Mouse (Mus musculus): Measurements from ENCODE around the gene Plg.

Gene Plg

DNA sequence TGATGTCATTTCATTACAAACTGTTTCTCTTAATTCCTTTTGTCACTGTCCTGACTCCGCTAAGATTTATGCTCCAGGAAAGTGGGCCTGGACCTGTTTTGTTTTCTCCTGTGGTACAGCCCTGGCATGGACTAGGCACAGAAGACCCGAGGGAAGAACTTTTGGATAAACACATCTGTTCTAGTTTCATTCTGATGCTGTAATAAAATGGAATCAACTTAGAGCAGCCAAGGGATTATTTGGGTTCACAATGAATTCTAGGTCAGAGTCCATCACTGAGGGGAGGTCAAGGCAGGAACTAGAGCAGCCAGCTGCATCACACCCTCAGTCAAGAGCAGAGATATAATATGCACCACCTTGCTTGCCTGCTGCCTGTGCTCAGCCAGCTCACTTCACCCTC, 9.4 kb downstream of the Plg start:
- no peak for DNase-seq

DNA sequence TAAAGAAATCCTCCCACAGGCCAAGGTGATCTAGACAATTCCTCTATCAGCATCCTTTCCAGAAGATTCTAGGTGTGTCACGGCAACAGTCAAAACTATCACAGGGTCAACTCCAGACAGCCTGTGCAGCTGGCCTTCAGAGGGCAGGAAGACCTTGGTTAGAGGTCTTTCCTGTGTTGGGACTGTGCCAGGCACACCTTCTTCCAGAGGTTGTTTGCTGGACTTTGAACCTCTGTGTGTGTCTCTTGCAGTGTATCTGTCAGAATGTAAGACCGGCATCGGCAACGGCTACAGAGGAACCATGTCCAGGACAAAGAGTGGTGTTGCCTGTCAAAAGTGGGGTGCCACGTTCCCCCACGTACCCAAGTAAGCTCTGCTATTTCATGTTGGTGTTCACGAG, 9.8 kb downstream of the Plg start:
- no peak for DNase-seq

DNA sequence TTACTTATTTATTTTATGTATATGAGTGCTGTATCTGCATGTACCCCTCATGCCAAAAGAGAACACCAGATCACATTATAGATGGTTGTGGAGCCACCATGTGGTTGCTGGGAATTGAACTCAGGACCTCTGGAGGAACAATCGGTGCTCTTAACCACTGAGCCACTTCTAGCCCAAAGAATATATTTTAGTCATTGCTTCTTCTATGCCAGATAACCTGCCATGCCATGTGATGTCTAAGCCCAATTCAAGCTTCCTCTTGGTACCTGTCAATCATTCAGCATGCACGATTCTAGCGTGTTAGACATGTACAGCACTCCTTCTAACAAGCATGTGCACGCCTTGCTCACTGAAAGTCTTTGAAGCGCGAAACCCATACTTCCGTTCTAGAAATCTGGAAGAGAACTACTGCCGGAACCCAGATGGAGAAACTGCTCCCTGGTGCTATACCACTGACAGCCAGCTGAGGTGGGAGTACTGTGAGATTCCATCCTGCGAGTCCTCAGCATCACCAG, 17.8 kb downstream of the Plg start:
- DNase-seq: no peak

DNA sequence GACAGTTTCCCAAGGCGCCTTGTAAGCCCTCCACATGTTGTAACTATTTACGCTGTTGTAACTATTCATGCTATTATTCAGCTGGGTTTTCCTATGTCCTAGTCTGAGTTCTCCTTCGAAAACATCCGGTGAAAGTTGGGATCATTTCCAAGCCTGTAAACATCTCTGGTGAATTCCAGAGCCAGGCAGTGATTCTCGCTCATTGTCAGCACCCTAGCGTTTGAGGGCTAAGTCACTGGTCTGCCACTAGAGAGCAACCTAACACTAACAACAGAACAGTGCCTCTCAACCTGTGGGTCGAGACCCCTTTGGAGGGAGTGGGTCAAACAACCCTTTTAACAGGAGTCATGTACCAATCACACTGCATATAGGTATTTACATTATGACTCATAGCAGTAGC, 25.0 kb downstream of the Plg start:
- DNase-seq: no peak

DNA sequence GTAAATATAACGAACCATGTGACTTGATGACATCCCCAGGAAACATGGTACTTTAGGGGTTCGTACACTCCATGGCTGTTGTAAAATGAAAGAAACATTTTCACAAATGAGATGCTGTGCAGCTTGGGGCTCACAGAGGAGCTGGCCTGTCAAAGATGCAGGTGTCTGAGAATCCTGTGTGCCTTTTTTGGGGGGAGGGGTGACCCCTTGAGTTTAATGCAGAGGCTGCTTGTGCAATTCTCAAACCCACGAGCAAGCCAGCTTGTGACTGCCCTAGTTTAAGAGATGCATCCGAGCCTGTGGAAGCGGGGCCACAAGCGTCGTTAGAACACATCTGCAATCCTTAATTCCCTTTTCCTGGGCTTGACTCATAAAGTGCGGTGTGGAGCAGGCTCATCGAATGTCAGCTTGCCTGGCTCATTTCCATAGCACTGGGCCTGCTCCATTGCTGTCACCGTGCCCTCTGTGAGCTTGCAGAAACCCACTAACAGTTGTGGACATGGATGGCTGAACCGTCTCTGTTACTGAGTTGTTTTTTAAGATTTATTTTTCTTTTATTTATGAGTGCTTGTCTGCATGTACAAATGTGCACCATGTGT, 31.0 kb downstream of the Plg start:
- DNase-seq: no peak

DNA sequence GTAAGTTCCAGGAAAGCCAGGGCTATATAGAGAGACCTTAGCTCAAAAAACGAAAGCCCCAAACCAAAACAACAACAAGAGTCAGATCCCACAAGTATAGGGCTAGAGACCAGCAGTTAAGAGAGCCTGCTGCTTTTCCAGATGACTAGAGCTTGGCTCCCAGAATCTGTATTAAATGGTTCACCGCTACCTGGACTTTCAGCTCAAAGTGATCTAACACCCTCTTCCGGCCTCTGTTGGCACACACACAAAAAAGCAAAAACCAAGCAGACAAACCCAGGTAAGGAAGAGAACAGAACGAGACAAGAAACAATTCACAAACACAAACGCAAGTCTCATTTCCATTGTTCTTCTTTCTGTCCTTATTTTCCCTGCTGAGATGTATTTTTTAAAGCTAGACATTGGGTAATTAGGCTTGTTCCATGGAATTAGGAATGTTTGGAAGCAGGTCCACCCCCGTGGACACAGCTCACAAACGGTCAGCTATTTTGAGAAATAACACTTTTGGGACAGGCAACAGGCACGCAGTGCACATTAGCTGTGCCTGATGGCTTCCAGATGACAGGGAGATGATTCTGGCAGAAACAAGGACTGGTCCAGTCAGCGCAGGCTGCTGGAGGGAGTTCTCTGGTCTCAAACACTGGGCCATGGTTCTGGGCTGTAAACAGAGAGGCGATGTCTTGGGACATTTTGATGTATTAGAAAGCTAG, 33.9 kb downstream of the Plg start:
- DNase-seq: no peak

DNA sequence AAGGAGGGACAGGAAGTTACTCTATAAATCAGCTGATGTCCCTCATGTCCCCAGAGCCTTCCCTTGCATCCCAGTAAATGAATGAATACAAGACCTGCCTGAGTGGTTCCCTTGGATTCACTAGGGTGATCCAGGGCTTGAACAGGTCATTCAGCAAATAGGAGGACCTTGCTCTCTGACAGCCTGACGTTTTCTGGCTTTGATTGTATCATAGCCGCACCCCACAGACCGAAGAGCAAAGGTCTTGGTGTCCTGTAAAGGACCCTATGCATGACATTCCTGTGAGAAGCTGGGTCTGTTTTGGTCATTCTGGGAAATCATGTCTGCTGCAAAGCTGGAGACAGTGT, 34.5 kb downstream of the Plg start:
- no peak for DNase-seq

DNA sequence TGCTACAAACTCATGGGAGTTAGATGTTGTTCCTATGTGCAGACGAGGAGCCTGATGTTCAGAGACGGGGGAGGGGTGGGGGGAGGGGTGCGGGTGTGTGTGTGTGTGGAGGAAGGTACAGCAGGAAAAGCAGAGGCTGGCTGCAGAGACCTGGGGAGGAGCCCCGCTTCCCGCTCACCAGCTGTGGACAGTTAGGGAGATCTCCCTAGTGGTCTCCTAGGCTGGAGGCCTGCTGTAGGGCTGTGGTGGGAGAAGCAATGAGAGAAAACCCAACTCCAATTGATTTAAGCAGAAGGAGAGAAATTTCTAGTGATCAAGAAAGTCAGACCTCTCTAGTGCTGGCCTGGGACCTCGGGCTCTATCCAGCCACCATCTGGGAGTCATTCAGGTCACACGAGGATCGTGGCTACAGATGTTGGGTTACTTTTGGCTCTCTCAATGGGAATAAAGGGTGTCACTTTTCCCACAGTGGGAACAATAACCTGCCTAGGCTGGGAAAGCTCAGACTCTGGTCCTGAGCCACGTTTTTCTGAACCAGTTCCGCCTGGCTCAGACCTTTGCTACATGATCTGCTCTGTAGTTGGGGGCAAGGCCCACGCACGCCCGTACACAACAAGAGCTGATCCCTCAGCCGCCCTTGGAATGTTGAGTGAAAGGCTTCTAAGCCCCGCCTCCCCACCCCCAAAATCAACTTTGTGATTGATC, 36.8 kb downstream of the Plg start:
- DNase-seq: no peak

DNA sequence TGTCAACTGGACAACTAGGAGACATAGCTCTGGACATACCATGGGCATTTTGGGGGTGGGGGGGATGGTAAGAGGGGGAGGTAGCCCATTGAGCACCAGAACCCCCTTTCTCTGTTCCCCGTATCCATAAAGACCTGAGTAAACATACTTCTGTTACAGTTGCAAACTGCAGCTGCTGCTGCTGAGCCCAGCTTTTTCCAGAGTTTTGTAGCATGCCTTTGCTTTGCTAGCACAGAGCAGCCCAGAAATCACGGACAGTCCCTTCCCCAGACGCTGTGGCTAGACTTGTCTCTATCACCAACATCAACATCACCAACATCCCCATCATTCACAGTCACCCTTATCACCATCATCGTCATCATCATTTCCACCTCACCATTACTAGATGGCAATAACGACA, 37.3 kb downstream of the Plg start:
- DNase-seq: no peak

DNA sequence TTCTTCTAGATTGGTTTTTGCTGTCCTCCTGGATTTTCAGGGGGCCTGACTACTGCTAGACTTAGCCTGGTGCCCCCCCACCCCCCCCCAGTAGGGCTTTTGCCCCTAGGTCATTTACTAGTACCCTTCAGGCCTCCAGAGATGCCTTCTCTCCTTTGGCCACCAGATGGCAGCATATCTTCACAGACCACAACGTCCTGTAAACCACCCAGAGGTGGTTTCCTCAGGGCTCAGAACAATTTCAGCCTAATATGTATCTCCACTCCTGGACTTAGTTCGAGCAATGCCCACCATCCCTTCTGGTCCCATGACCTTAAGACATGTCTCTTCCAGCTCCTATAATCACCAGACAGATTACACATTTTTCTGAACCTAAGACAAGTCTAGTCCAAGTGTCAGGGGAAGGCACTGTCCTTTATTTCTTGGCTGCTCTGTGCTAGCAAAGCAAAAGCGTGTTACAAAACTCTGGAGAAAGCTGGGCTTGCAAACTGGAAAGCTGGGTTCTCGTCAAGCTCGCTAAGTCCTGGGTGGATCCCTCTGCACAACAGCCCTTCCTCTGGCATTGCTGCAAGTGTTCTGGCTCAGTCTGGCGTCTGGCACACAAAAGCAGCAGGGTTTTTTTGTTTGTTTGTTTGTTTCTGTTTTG, 38.0 kb downstream of the Plg start:
- peak; percentile 58 for DNase-seq

DNA sequence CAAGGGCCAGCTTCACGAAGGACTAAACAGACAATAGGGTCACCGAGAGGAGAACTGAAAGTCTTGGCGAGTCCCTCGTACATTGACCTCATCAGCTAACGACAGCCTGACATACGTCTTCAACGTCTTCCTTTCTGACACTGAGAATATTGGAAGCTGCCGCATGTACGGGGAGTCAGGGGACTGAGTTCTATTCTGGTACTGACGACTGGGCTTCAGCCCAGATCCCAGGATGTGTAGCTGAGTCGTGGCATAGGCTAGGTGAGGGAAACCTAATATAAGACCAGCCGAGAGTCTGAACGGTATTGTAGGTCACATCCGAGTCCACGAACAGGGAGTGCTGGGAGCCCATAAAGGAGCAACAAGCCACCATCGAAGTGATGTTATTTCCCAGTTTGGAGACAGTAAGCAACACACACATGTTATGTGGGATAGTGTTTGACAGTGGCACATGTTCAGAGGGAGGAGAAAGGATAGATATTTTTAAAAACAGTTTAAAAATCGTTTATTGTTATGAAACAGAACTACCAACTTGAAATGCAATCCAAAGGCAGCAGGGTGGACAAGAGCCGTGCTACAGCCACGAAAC, 41.2 kb downstream of the Plg start:
- no peak for DNase-seq

DNA sequence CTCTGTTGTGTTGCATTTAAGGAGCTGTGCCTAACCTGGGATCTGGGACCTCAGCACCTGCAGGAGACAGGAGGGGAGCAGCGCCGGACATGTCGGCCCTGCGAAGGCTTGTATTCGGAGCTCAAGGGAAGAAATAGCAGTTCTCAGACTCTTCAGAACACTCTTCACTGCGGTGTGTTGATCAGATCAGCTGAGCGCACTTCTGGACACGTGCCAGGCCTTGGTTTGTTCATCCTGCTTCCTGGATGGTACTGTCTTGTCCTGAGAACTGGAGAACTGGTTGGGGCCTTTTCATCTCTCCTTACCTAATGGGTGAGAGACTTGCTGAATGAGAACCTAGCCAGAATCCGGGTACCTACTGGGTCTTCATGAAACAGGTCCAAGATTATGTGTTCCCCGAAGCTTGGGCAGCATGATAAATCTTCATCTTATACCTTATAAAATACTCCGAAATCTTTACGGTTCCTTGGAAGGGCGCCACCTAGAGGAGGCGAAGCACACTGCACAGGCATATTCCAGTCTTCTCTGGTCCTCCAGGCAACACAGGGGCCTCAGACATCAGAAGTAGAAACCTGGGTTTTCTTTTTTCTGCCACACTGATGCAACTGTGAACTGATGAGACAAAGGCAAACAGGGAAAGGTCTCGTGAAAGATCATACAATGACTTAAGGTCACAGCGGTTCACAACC, 42.6 kb downstream of the Plg start:
- DNase-seq: no peak

DNA sequence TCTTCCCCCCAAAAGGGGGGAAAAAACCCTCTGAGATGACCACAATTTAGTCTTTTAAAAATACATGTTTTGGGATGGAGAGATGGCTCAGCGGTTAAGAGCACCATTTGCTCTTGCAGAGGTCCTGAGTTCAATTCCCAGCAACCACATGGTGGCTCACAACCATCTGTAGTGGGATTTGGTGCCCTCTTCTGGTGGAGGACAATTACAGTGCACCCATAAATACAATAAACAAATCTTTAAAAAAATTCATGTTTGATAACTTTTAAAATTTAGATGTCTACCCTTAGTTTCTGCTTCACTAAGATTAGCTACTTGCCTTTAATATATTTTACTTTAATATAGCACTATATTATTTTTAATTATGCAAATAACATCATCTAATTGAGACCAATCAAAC, 43.7 kb downstream of the Plg start:
- no peak for DNase-seq

DNA sequence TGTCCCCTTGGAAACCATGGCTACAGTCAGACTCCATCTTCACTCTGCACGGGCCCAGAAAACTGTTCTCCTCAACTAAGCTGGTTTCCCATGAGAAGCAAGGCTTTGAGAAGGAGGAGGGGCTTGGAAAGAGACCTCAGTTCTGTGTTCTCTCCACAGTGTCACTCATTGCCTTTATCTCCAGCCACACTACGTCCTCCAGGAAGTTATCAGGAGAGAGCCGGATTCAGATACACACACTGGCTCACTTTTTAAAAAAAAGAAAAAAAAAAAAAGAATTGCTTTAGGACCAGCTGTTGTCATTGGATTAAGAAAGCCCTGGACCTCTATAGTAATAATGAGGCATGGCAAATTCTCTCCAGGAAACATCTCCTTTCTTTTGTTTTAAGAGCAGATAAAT, 48.7 kb downstream of the Plg start:
- DNase-seq: no peak

DNA sequence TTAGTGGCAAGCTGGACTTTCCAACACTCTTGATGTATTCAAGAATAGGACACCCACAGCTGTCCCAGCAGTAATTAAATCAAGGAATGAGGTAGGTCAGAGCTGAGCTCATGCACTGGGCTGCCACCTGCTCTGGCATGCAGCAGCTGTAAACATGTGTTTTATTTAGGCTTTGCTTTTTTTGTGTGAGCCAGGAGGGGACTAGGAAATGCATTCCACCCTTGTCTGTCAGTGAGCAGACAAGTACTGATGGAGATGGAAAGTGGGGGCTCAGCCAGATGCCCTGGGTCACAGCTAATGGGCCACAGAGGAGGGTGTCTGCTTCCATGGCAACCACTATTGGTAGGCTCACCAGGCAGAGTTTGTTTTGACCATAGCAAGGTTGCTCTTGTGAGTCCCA, 50.0 kb downstream of the Plg start:
- DNase-seq: no peak

DNA sequence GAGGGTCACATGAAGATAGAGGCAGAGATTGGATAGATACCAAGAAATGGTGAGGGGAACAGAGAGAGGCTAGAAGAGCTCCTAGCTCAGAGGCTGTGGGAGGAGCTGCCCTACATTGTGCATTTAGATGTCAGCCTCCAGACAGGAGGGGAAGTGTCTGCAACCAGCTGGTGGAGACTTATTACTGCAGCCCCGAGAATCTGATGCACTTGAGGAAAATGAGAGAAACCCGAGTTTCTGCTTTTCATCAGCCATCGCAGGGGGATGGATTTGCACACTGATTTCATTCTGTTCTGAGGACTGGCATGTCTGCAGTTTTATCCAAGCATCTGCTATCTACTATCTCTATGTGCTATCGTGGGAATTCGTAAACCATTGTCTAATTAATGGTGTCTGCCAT, 53.3 kb downstream of the Plg start:
- DNase-seq: no peak

DNA sequence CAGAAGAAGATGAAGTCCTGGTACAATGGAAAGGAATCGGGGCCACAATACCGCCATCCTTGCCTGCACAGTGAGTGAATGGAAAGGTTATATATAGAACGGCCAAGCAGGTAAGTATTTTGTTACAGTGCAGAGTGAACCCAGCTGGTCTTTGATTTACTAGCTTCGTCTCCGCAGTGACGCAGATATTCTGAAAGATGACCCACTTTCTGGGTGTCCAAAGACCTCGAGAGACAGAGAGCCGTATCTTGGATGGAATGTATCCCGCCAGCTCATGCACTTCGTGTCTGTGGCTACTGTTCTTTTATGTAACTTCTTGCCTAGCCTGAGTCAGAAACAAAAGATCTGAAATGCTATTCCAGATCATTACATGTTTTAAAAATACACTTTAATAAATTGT, 59.4 kb downstream of the Plg start:
- DNase-seq: no peak

DNA sequence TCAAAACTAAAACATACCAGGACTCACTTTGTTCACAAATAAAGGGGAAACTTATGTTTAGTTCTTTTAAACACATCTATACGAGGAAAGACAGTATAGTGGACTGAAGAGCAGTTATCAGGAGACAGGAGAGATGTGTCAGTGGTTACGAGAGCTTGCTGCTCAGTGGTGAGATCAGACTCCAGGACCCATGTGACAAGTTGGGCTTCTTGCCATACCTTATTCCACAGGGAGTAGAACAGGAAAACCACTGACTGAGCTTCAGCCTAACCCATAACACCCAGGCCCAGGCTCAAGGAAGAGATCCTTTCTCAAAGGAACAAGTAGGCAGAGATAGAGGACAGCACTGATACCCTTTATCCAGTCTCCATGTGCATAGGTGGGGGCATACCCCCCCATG, 66.2 kb downstream of the Plg start:
- no peak for DNase-seq

DNA sequence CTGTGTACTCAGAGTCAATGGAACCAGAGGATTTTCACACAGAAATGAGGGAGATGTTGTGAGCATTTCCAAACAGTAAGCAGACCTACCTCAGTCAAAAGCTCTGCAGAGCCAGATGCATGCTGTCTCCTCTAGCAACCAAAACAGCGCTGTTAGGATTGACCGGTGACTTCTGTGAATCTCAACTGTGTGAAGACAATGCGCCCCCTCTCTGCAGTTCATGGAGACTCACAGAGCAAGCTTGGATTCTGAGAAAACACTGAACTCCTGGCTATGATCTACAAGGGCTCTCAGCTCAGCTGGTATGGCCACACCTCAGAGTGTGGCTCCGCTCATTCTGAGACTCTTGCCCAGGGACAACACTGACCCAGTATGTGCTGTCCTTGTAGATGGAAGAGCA, 72.8 kb downstream of the Plg start:
- DNase-seq: no peak

DNA sequence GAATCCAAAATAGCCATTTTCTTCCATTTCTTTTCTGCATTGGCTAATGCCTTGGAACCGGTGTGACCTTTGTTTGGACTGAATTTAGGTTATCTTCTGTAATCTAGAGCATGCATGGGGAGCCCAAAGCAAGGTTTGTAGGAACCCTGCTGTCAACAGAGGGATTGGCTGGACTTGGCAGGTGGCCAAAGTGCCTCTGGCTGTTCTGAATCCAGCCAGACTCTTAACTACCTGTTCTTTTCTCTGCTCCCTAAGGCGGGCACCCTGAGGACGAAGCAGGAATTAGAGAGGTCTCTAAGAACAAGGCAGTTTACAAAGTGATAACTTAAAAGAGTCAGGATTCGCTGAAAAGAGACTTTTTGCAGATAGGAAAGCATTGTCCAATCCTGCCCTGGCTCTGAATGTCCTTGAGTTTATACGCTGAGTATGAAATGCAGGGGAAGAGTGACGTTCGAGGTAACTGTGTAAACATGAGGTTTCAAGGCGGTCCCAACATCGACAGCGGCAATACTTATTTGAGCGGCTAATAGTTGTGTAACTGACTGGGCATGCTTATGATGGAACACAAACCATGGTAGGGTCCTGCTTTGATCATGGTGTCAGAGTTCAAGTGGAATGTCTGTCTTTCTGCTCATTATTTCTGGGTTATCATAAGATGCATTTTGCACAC, 74.6 kb downstream of the Plg start:
- peak; percentile 2 for DNase-seq

DNA sequence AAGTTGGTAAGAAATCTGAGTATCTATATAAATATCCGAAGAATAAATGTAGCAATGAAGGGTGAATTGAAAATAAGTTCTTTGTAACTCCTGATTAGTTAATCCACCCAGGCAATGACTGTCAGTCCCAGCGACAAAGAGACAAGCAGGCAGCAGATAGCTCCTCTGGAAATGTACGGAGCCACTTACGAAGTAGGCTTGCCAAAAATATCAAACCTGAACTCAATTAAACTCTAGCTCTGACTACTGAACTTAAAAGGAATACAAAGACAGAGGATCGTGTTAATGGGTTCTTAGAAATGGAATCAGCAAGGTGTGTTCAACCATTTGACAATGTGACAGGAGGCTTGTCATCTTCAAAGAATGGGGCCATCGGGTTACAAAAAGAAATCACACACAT, 75.3 kb downstream of the Plg start:
- DNase-seq: no peak

DNA sequence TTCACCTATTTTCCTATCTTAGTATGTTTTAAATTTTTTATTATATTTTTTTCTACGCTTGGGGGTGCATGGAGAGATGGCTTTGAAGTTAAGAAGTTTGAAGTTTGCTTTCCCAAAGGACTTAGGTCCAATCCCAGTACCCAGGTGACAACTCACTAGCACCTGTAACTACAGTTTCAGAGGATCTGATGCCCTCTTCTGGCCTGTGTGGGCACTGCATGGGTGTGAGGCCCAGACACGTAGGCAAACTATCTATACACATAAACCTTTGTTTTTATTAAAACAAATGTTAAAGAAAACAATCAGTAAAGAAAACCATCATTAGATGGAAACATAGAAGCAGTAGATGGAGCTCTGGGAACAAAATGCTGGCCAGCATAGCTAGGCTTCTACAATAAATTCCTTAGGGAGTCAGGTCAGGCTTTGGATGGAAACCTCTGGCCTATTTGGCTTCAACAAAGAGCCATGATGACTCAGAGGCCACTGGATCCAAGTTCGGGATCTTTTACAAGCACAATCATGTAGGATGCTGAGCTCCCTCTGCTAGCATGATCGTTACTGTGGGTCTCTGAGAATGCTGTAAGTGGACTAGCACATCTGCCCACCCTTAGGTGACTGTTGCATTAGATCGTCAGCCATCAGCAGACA, 76.9 kb downstream of the Plg start:
- DNase-seq: no peak

Data from cerebellum, adult 11 months (tissue).